Mouse (Mus musculus) heart, postnatal 4 days (tissue): ENCODE measurements around the gene Sphkap. TPM values are rescaled to one million over a fixed set of nuclear protein-coding genes. Genes with fewer than 3 reads are reported as not detected.

Experiments
- DNase-seq: peaks from one replicate; pipeline ENCODE4 v3.0.0; 2021
- total RNA-seq, 2 experiments: library from RNA; stranded (reverse); gene quantifications; 2 replicates each; pipeline ENCODE4 v1.2.3; 2021

The Sphkap gene
- 1 to 10 TPM; 4.5 to 4.9 TPM for total RNA-seq

- peak; percentile 71 for DNase-seq
Observed at GRCm38 (mm10) chr1:83408021-83408464, at the start of gene Sphkap. Sphkap (minus strand) TSS chr1:83408200.

DNA sequence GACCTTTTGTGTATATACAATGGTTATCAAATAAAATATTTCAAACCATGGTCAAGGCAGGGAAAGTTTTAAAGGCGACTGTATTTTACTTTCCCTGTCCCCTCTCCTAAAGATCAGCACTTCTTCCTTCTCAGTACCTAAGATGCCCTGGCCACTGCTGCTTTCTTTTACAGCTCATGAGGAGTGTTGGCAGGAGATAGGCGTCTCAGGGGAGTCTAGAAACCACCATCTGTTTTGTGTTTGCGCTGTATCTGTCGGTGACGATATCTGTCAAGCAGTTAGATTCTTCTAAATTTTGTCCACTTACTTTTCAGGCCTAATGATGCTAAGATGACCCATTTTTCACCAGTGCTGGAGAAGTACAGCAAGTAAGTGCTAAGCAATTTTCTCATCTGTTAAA is 43.3 kb upstream of the Sphkap start:
- peak; percentile 9 for DNase-seq

DNA sequence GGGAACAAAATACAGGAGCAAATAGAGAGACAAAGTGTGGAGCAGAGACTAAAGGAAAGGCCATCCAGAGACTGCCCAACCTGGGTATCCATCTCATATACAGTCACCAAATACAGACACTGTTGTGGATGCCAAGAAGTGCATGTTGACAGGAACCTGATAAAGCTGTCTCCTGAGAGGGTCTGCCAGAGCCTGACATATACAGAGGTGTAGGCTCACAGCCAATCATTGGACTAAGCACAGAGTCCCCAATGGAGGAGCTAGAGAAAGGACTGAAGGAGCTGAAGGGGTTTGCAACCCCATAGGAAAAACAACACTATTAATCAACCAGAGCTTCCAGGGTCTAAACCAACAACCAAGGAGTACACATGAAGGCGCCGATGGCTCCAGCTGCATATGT is 32.4 kb upstream of the Sphkap start:
- DNase-seq: peak; percentile 4

GRCm38 (mm10) chr1:83433932-83434331 is 25.9 kb upstream of the Sphkap start:
- DNase-seq: no peak

DNA sequence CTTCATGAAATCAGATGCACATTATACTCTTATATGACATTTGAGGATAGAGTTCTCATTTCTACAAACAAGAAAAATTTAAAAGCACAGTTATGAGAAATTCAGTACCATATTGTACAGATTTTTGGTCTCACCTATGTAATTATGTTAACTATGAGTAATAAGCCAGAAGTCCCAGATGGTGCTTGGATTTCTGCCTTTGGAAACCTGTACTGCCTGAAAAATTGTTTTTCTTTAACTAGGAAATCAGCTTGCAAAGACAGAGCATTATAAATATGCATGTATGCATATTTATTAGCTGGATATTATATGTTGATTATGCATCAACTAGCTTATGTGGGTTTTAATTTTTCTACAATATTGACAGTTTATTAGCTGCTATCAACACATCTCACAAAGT is 21.9 kb upstream of the Sphkap start:
- no peak for DNase-seq

- DNase-seq: no peak
Observed at GRCm38 (mm10) chr1:83407616-83408015, 384 bp downstream of the Sphkap start.

DNA sequence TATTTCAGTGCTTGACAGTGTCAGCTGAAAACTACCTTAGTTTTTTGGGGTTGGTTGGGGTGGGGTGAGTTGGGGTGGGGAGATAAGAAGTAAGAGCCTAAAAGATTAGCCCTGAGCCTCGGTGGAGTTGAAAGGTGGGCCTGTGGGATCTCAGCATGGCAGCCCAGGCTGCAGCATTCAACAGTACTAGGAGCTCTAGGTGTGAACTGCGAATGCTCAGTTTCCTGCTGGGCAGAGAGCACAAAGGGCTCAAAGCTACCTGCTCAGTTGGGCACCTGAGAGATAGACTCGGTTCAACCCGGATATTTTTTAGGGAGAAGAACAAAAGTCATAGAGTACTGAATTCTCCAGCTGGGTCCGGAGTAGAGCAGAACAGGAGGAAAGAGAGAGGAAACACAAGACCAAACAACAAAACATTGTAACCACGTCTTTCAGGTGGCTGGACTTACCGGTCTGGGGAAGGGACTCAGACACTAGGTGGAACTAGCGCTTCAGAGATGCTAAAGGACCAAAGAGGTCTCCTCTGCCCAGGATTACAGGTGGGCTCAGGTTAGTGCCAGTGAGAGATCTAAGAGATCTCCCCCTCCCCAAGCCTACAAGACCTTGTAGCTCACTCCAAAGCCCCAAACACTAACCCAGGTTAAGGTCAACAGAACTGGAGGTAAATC is 984 bp downstream of the Sphkap start:
- no peak for DNase-seq

DNA sequence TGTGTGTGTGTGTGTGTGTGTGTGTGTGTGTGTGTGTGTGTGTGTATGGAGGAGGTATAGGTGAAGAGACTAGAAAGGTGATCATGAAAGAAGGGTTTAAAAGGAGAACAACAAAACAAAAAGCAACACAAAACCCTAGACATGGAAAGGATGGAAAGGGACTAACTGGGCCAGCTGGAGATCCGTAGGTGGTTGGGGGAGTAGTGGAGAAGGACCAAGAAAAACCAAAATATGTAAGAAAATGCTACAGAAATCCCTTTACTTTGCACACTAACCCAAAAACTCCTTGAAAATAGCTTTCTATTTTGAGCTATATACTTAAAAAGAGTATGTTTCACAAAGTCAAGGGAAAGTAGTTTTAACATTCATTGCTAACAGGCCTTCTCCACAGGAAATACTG is 6.9 kb downstream of the Sphkap start:
- no peak for DNase-seq

- no peak for DNase-seq
Observed at GRCm38 (mm10) chr1:83396284-83396683, 11.7 kb downstream of the Sphkap start.

- no peak for DNase-seq
Observed at GRCm38 (mm10) chr1:83395559-83395958, 12.4 kb downstream of the Sphkap start.

- no peak for DNase-seq
Observed at GRCm38 (mm10) chr1:83389419-83389818, 18.6 kb downstream of the Sphkap start.

- no peak for DNase-seq
Observed at GRCm38 (mm10) chr1:83377404-83377803, 30.6 kb downstream of the Sphkap start.

DNA sequence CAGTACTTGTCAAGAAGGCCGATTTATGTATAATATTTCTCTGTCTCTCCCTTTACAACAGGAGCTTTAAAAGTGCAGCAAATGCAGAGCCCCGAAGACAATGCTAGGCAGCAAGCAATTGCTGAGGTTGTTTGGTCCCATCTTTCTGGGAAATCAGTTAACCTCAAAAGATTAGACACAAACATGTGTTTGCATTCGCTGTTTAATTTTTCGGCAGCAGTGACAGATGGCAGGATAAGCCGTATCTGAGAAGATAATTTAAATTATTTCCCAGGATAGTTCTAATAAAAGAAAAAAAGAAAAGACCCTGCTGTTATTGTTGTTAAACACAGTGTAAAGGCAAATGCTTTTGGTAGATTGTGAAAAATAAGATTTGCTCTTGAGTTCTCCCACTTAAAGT is 41.5 kb downstream of the Sphkap start:
- DNase-seq: no peak

DNA sequence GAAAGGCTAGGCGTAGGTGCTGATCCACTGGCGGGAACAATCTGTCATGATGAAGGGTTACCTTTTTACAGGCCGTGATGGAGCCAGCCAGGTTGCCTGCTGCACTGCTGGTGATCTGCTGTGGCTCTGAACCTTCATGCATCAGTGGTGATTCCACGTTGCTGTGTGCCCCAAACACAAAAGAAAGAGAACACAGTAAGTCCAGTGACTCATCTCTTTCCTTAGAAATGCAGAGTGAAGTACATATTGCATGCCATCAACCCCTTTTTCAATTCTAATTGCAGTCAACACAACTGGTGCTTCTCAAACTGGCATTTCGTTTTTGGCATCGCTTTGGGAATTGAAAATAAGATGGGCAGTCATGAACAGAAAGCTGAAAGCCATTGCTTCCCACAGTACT is 45.8 kb downstream of the Sphkap start:
- no peak for DNase-seq

DNA sequence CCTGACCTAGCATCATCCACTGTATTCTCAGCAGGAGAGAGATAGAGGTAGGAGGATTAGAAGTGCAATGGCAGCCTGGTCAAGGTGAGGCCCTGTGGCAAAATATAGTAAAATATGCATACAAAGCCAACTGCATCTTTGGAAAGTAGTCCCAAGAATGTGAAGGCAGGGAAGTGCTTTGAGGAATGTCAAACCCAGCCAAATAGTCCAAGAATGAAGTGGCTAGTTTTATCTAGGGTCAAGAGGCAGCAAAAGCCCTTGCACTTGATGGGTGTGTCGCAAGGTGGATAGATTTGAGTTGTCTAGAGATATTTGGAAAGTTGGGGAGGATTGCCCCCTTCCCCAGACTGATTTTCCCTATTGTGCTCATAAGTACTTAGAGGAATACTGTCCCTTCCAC is 61.5 kb downstream of the Sphkap start:
- DNase-seq: no peak

DNA sequence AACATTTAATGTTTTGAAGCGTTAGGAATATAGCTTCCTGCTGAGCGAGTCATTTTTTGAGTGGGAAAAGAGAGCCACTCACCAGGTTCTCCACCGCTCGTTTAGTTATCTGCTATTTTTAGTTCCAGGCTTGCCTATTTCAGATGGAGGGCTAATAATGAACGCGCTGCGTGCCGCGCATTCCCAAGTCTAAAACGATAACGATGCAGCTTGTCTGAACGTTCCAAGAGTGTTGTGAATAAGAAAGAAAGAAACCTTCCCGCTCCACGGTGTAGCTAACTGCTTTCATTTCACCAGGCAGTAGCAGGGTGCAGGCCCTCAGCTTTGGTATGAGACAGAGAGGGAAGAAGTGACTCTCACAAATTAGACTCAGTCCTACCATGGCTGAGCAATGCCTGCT is 62.4 kb downstream of the Sphkap start:
- DNase-seq: peak; percentile 8

- no peak for DNase-seq
Observed at GRCm38 (mm10) chr1:83345069-83345468, 62.9 kb downstream of the Sphkap start.

GRCm38 (mm10) chr1:83342726-83343250 is 65.2 kb downstream of the Sphkap start:
- no peak for DNase-seq

- no peak for DNase-seq
Observed at GRCm38 (mm10) chr1:83339358-83339757, 68.6 kb downstream of the Sphkap start.

- DNase-seq: no peak
Observed at GRCm38 (mm10) chr1:83316917-83317316, 91.1 kb downstream of the Sphkap start.

DNA sequence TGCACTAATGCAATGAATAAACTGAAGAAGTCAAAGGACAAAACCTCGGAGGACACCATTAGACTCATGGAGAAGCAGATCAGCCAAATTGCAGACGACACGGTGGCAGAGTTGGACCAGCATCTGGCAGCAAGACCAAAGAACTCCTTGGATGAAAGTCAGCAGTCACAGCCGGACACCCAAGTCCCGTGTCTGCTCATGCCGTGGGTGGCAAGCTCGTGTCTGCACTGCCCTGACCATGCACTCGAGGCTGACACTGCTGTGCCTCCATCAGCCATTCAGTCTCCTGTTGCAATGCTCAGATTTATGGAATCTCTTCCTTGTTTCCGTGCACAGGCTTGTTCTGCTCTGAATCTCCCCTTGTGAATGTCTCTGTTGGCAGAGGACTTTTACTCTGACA is 92.9 kb downstream of the Sphkap start:
- no peak for DNase-seq

DNA sequence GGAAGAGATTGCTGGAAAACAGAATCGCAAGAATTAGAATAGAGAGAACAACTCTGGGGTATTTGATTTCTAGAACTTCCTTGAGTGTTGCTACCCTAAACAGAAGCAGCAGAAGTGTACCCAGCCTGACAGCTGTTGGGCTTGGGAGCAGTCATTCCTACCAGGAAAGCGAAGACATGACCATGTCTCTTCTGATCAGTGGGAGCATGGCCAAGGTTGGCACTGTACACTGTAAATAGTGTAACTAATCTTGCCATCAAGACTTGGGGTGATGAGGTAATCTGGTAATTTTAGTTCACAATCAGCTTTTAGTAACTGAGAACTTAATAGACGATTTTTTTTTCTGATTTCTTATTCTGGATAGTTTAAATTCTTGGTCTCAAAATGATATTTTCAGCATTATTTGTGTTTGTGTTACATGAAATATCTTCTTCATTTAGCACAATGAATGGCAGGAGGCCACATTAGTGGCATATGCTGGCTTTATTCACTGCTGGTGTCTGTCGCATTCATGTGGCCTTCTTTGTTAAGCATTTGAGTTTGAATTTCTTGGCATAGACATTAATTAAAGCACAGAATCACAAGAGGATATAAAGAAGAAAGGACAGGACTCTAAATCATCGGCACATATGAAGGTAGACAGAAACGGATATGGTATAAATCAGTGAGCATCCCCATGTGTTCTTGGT is 96.2 kb downstream of the Sphkap start:
- DNase-seq: no peak

DNA sequence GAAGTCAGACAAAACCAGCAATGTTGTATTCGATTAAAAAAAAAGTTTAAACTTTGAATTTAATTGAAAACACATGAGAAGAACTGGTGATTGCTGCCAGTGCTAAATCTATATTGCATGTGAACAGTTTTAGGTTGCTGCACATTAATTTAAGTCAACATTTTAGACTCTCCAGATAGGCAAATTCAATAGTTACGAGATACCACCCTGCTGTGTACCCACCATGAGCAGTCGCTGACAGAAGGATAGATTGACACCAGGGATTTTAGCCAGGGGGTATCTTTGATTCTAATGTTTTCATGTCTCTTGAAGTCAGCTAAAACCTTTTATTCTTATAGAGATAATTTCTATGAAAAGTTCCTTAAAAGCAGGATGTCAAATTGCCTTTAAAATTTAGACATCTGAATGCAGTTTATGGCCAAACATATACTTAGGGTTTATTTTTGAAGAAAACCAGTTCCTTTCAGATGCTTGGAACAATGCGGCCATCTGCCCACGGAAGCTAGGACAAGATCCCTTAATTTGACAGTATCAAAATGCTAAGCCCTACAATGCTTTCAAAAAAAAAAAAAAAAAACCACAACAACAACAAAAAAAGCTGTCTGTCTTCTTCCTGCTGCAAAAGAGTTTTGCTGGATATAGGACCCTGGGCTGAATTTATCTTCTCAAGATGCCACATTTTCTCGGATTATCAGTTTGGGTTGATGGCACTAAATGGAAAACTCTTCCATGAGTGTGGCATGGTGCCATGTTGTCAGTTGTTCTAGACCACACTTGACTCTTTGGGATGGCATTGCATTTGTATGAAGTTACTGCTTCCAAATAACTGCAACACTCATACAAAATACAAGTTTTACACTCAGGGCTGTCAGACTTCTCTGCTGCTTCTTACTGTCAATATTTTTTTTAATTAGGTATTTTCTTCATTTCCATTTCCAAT is 110.6 kb downstream of the Sphkap start:
- no peak for DNase-seq
